Mouse (Mus musculus) bone marrow, adult 2 months (tissue): Measurements from ENCODE around the gene Il17a. TPM values are rescaled to one million over a fixed set of nuclear protein-coding genes. Genes with fewer than 3 reads are reported as not detected.
"Not testable (repeated sequence)": the region's sequence is repeated elsewhere in the genome, so short reads cannot be mapped to it uniquely, and the experiment has no call there.

Experiments
- H3K27ac ChIP-seq: fragments of 200-500 bp; 2 replicates; pipeline ENCODE4 v1.5.1; 2012; ENCODE audit warnings: low read depth, mild to moderate bottlenecking, control low read depth, inconsistent platforms, low read length; ENCODE audit not compliant: control insufficient read depth, poor library complexity, insufficient read depth
- H3K4me1 ChIP-seq: fragments of 200-500 bp; 2 replicates; pipeline ENCODE4 v1.6.1; 2011; ENCODE audit warnings: low read length; ENCODE audit not compliant: control insufficient read depth, insufficient read depth
- H3K4me3 ChIP-seq: fragments of 200-500 bp; replicated peaks from 2 replicates; pipeline ENCODE3; 2011; ENCODE audit warnings: mild to moderate bottlenecking, low read depth, low read length, control low read depth; ENCODE audit not compliant: control insufficient read depth
- CTCF ChIP-seq: fragments of 200-500 bp; IDR thresholded peaks from 2 replicates; pipeline ENCODE4 v1.5.1; 2011; ENCODE audit warnings: low read length, control low read depth; ENCODE audit not compliant: control insufficient read depth, insufficient read depth
- POLR2A ChIP-seq: fragments of 200-500 bp; IDR thresholded peaks from 2 replicates; pipeline ENCODE4 v1.6.1; 2011; ENCODE audit warnings: low read depth, mild to moderate bottlenecking, control low read depth, low read length, borderline replicate concordance; ENCODE audit not compliant: control insufficient read depth
- WGBS: fragments of 180-500 bp; shearing (Covaris S2); methylation state at CpG from one replicate; pipeline ENCODE4 v1.1.7; 2018; 5-methylcytosine and 5-hydroxymethylcytosine counted together
- polyA plus RNA-seq: library from polyadenylated mRNA; stranded (reverse); fragments of >200 nt; gene quantifications from 2 replicates; pipeline ENCODE4 v1.2.4, GENCODE M21; 2011; ENCODE audit warnings: low replicate concordance; ENCODE audit not compliant: missing spikeins, insufficient read depth, insufficient read length

The Il17a gene
- polyA plus RNA-seq, 1 experiment: not detected

- Histone ChIP-seq H3K4me3 (no peak overlapping the region), H3K4me1 (no peaks in the 10 kb centered on the region), H3K27ac (no peak overlapping the region)
- TF ChIP-seq POLR2A: no peak
- 62% methylated on average over 6 of the region's 6 CpGs for WGBS
These were observed 35.8 kb downstream of the Il17a start for GRCm38 (mm10) chr1:20766526-20766925.

GRCm38 (mm10) chr1:20774026-20774730, 43.5 kb downstream of the Il17a start:
- not testable (repeated sequence) for H3K4me3 ChIP-seq, H3K27ac ChIP-seq, H3K4me1 ChIP-seq
- 83% methylated on average over 4 of the region's 4 CpGs for WGBS

- no peaks in the 10 kb centered on the region; the same call in 1 of the 2 replicates for H3K4me1 ChIP-seq
- WGBS: 70% methylated on average over 2 of the region's 2 CpGs
- no peak overlapping the region for H3K4me3 ChIP-seq
- TF ChIP-seq POLR2A: no peak
- no peak for TF ChIP-seq CTCF
- no peak overlapping the region for H3K27ac ChIP-seq
These were observed 47.7 kb downstream of the Il17a start for GRCm38 (mm10) chr1:20778366-20778765.

Other genes with a start within 250 kb of the Il17a start
- gene Pkhd1, start 112.8 kb upstream of the Il17a start, polyA plus RNA-seq: 0.20 TPM in 1 of 2 replicates, not detected in the other
- gene Il17f, start 59.7 kb downstream of the Il17a start, polyA plus RNA-seq: not detected in 2 replicates
- gene Mcm3, start 89.4 kb downstream of the Il17a start, polyA plus RNA-seq: 108 and 125 TPM in 2 replicates
- gene Paqr8, start 159.7 kb downstream of the Il17a start, polyA plus RNA-seq: 0.55 and 1.2 TPM in 2 replicates
- gene Efhc1, start 220.7 kb downstream of the Il17a start, polyA plus RNA-seq: 1.6 TPM in 1 of 2 replicates, not detected in the other